Mouse (Mus musculus) midbrain, embryonic 10.5 days (tissue): ENCODE measurements around the gene Auh. TPM values are rescaled to one million over a fixed set of nuclear protein-coding genes. Genes with fewer than 3 reads are reported as not detected.

Source experiments
- DNase-seq: peaks from one replicate; pipeline ENCODE4 v3.0.0-alpha.2; 2017; ENCODE audit warnings: low spot score
- H3K27ac ChIP-seq: fragments of 300-500 bp; sonication (generic); replicated peaks from 2 replicates; pipeline ENCODE4 v1.5.1; 2016; ENCODE audit warnings: mild to moderate bottlenecking
- H3K27me3 ChIP-seq: fragments of 300-500 bp; sonication (generic); 2 replicates; pipeline ENCODE4 v1.6.1; 2016; ENCODE audit warnings: low read depth, mild to moderate bottlenecking; ENCODE audit not compliant: poor library complexity, severe bottlenecking
- H3K36me3 ChIP-seq: fragments of 300-500 bp; sonication (generic); 2 replicates; pipeline ENCODE4 v1.6.1; 2016; ENCODE audit warnings: mild to moderate bottlenecking, moderate library complexity
- H3K4me1 ChIP-seq: fragments of 300-500 bp; sonication (generic); 2 replicates; pipeline ENCODE4 v1.6.1; 2016
- H3K4me3 ChIP-seq: fragments of 300-500 bp; sonication (generic); 2 replicates; pipeline ENCODE4 v1.5.1; 2016; ENCODE audit warnings: mild to moderate bottlenecking, moderate library complexity
- H3K9me3 ChIP-seq: fragments of 300-500 bp; sonication (generic); replicated peaks from 2 replicates; pipeline ENCODE4 v1.6.1; 2016; ENCODE audit warnings: mild to moderate bottlenecking
- WGBS: fragments of 180-500 bp; shearing (Covaris S2); methylation state at CpG from one replicate; pipeline ENCODE4 v1.1.7; 2016; 5-methylcytosine and 5-hydroxymethylcytosine counted together
- polyA plus RNA-seq: library from polyadenylated mRNA; unstranded; fragments of >200 nt; fragmentation: Nextera tagmentation; extraction: Ambion mirVana; gene quantifications from 2 replicates; pipeline ENCODE4 v1.2.1, GENCODE M21; 2016

Gene Auh
- polyA plus RNA-seq, 1 experiment from 2014 or later = 35.2 TPM

GRCm38 (mm10) chr13:52800091-52800490, 129.4 kb downstream of the Auh start:
- DNase-seq = no peak
- H3K36me3 ChIP-seq = no peaks in the 10 kb centered on the region
- H3K27ac ChIP-seq = no peak overlapping the region
- no peak overlapping the region for H3K4me3 ChIP-seq
- no peaks in the 10 kb centered on the region for H3K9me3 ChIP-seq
- 90% methylated on average over 2 of the region's 2 CpGs for WGBS
- H3K4me1 ChIP-seq = no peaks in the 10 kb centered on the region
- H3K27me3 ChIP-seq = no peaks in the 10 kb centered on the region

GRCm38 (mm10) chr13:52794232-52794631, 135.2 kb downstream of the Auh start:
- no peaks in the 10 kb centered on the region for H3K36me3 ChIP-seq
- no peak overlapping the region for H3K4me3 ChIP-seq
- no peaks in the 10 kb centered on the region for H3K4me1 ChIP-seq
- 94% methylated on average over 4 of the region's 4 CpGs for WGBS
- no peaks in the 10 kb centered on the region for H3K27me3 ChIP-seq
- no peak for DNase-seq
- H3K9me3 ChIP-seq = no peaks in the 10 kb centered on the region
- no peak overlapping the region for H3K27ac ChIP-seq

GRCm38 (mm10) chr13:52793434-52793989, 136.0 kb downstream of the Auh start:
- H3K36me3 ChIP-seq = no peaks in the 10 kb centered on the region
- H3K27ac ChIP-seq = no peak overlapping the region
- H3K27me3 ChIP-seq = no peaks in the 10 kb centered on the region
- no peaks in the 10 kb centered on the region for H3K9me3 ChIP-seq
- no peak overlapping the region for H3K4me3 ChIP-seq
- H3K4me1 ChIP-seq = no peaks in the 10 kb centered on the region
- 93% methylated on average over 13 of the region's 13 CpGs for WGBS
- no peak for DNase-seq

GRCm38 (mm10) chr13:52792242-52792844, 137.1 kb downstream of the Auh start:
- DNase-seq = no peak
- no peak overlapping the region for H3K27ac ChIP-seq
- no peaks in the 10 kb centered on the region for H3K9me3 ChIP-seq
- WGBS = 92% methylated on average over 9 of the region's 9 CpGs
- no peaks in the 10 kb centered on the region for H3K4me1 ChIP-seq
- H3K36me3 ChIP-seq = no peaks in the 10 kb centered on the region
- H3K4me3 ChIP-seq = no peak overlapping the region
- no peaks in the 10 kb centered on the region for H3K27me3 ChIP-seq

GRCm38 (mm10) chr13:52790894-52791293, 138.6 kb downstream of the Auh start:
- DNase-seq = no peak
- Histone ChIP-seq H3K27ac (no peak overlapping the region), H3K4me3 (no peak overlapping the region), H3K9me3 (no peaks in the 10 kb centered on the region), H3K36me3 (no peaks in the 10 kb centered on the region), H3K4me1 (no peaks in the 10 kb centered on the region), H3K27me3 (no peaks in the 10 kb centered on the region)
- 80% methylated on average over 5 of the region's 5 CpGs for WGBS

Other genes starting within 250 kb of the Auh start
- 16.3 and 16.5 TPM in 2 replicates for gene Nfil3, start 51.4 kb upstream of the Auh start, polyA plus RNA-seq